Mouse (Mus musculus): ENCODE results near the gene Mrpl41.

DNA sequence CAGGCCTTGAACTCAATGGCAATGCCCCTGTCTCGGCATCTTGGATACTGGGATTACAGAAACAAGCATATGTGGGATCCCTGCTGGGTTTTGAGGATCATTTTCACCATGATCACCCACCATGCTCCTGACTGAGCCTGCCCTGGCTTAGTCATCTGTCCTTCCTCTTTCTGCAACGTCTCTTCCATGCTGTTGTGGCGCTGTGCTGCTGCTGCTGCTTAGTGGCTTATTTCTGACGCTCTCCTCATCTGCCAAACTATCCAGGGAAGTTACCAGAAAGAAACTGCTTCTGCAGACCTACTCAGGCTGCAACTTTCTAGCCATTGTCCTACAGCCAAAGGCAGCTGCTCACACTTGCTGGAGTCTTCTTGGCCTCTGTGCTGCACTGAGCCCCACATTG lies 4.5 kb downstream of the Mrpl41 start:
- TF ChIP-seq CTCF (IDR thresholded peaks at IDR 0.05; ENCODE audit: low read depth) (no peak), EP300 (IDR thresholded peaks at IDR 0.05; ENCODE audit: low read depth) (no peak)
